ENCODE assay signal across 9 mouse cellular contexts in the genomic region with DNA sequence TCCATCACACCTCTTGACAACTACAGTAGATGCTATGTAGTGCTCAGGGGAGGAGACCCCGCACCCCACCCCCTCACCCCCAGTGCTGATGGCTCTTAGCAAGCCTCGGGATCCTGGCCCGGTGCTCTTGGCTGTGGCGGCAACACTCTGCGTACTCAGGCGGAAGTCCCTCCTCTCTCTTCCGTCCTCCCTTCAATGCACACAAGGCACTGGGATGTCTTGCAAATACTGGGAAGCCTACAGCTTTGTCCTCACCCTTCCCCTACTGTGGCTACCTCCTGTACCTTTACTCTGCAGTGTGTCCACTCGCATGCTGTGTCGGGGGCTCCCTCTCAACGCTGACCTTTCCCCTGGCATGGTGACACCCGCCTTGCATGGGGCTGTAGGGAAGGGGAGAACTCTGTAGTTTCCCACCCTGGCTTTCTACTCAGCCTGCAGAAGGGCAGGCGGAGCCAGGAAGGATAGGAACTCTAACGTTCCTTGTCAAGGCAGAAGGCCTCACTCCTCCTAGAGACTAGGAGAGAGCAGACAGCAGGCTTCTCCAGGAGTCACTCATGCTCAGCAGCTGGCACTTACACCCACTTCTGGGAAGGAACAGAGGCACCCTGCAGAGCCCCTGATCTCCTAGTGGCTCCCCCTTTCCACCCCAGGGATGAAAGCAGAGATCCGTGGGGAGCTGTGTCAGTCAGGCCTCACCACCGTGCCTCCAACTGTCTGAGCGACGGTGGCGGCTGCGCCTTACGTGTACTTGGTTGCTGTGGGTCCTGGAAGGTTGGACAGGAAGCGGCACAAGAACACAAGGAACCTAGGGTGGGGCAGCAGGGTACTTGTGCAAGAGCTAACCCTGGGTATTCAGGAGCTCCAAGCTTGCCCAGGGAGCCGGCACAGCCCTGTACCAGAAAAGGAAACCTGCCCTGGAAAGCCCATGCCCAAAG. TPM values are rescaled to one million over a fixed set of nuclear protein-coding genes. Genes with fewer than 3 reads are reported as not detected.
DNase-seq lines count a peak whose midpoint lies in the region; ATAC-seq and TF ChIP-seq lines count a peak whose summit lies in the region.
"Had no signal": no experiment of that assay in that cellular context is flagged by ENCODE, and none has a peak within 500 bp of the region (broad histone marks: within the 10 kb centered on the region; RNA-seq: fewer than 3 reads in every experiment).

No protein-coding gene starts in this region.

- peak overlapping the region; percentile 47 for H3K4me3 ChIP-seq in gastrocnemius, adult 2 months
- H3K4me3 ChIP-seq: hindbrain, embryonic 15.5 days had no signal

- no peak for TF ChIP-seq CTCF in gastrocnemius, adult 2 months (IDR thresholded peaks at IDR 0.05)

- no peak for DNase-seq in gastrocnemius, adult 2 months
- no peak for DNase-seq in gastrocnemius, adult 8-10 months (ENCODE audit: low spot score in 2 of 2)
- DNase-seq in 416B (ENCODE audit: low read depth), result peak; percentile 79
- DNase-seq in brain, adult 2 months (ENCODE audit: low read depth, low spot score), result peak; percentile 84
- DNase-seq in T-cell, adult 2 months (ENCODE audit: low spot score), result no peak
- DNase-seq in kidney, postnatal 4 days, result no peak
- DNase-seq in ovary, postnatal 36 days (ENCODE audit: low spot score), result no peak

- intact Hi-C loops in gastrocnemius, adult 2 months (cut with DNase I), result no loop called here

- peak; percentile 56 for ATAC-seq in megakaryocyte, adult 5-6 weeks (ENCODE audit: poor library complexity, severe bottlenecking)

- H3K27ac ChIP-seq in gastrocnemius, adult 2 months, result no peak overlapping the region
- H3K27ac ChIP-seq: hindbrain, embryonic 15.5 days had no signal

RNA-seq across cellular contexts. Expression of gene Nphp4, which starts 28.5 kb away (rescaled TPM):
- total RNA-seq in gastrocnemius, adult 2 months (2021), result under 1 TPM; 0.48 to 0.53 TPM
- under 1 TPM; 0.40 to 0.92 (median 0.44) TPM for total RNA-seq in gastrocnemius, adult 8-10 months (2022)
- total RNA-seq in megakaryocyte, adult 5-6 weeks (2015), result 0.27 and 0.91 TPM in 2 replicates
- total RNA-seq in megakaryocyte, adult 5-6 weeks (2017), result 0.18 TPM in 1 of 2 replicates, not detected in the other

RNA-seq across cellular contexts. Expression of gene Kcnab2, which starts 29.7 kb away (rescaled TPM):
- total RNA-seq in gastrocnemius, adult 2 months (2021), result 1 to 10 TPM in 1 of 2 experiments, under 1 TPM in 1; 0.51 to 1.6 TPM
- total RNA-seq in gastrocnemius, adult 8-10 months (2022), result 1 to 10 TPM in 1 of 4 experiments, under 1 TPM in 3; 0.63 to 1.2 (median 0.85) TPM
- total RNA-seq in megakaryocyte, adult 5-6 weeks (2015), result 51.4 and 61.6 TPM in 2 replicates
- 77.7 and 116 TPM in 2 replicates for total RNA-seq in megakaryocyte, adult 5-6 weeks (2017)

Comparison
In these comparisons a context has a peak if more than half of its experiments do, and no peak if none do; other contexts are left out.
1. DNase-seq: peak in 416B (single experiment) and brain, adult 2 months (single experiment); none in gastrocnemius, adult 2 months (single experiment), gastrocnemius, adult 8-10 months (0 of 2), T-cell, adult 2 months (single experiment), kidney, postnatal 4 days (0 of 2) and ovary, postnatal 36 days (single experiment).
2. RNA of gene Kcnab2, which starts 29.7 kb away (total RNA-seq): 51.4 to 116 TPM in megakaryocyte, adult 5-6 weeks; 0.51 to 1.6 TPM in gastrocnemius, adult 2 months and 0.63 to 1.2 TPM in gastrocnemius, adult 8-10 months; every median in the first group is over 10 times any median in the second.